Mouse (Mus musculus) liver, embryonic 11.5 days (tissue): ENCODE measurements around the gene B3galt2. TPM values are rescaled to one million over a fixed set of nuclear protein-coding genes. Genes with fewer than 3 reads are reported as not detected.
A peak's percentile ranks its signal among the peaks of the same experiment; 100 is the strongest.

ENCODE experiments used
- ATAC-seq: fragments of 200-750 bp; cut with Nextera tagmentation; replicated peaks from 2 replicates; pipeline ENCODE4 v1.8.0; 2017; ENCODE audit warnings: moderate number of reproducible peaks, mild to moderate bottlenecking, moderate TSS enrichment, moderate library complexity; ENCODE audit not compliant: low FRiP score
- DNase-seq: peaks from one replicate; pipeline ENCODE4 v3.0.0-alpha.2; 2017; ENCODE audit warnings: low spot score
- H3K27ac ChIP-seq: fragments of 300-500 bp; sonication (generic); 2 replicates; pipeline ENCODE4 v1.5.1; 2014; ENCODE audit warnings: mild to moderate bottlenecking, low read depth, low read length, control low read depth
- H3K27me3 ChIP-seq: fragments of 300-500 bp; sonication (generic); replicated peaks from 2 replicates; pipeline ENCODE4 v1.6.1; 2014; ENCODE audit warnings: low read length, mixed read lengths; ENCODE audit not compliant: control insufficient read depth, insufficient read depth
- H3K36me3 ChIP-seq: fragments of 300-500 bp; sonication (generic); 2 replicates; pipeline ENCODE4 v1.6.1; 2014; ENCODE audit warnings: mild to moderate bottlenecking, low read length, moderate library complexity, mixed read lengths; ENCODE audit not compliant: control insufficient read depth, insufficient read depth
- H3K4me1 ChIP-seq: fragments of 300-500 bp; sonication (generic); replicated peaks from 2 replicates; pipeline ENCODE4 v1.6.1; 2014; ENCODE audit warnings: low read length, mixed read lengths; ENCODE audit not compliant: control insufficient read depth, insufficient read depth
- H3K4me2 ChIP-seq: fragments of 300-500 bp; sonication (generic); 2 replicates; pipeline ENCODE4 v1.6.1; 2014; ENCODE audit warnings: mild to moderate bottlenecking, control low read depth, moderate library complexity
- H3K4me3 ChIP-seq: fragments of 300-500 bp; sonication (generic); 2 replicates; pipeline ENCODE4 v1.5.1; 2014; ENCODE audit warnings: low read depth, low read length, control low read depth
- H3K9ac ChIP-seq: fragments of 300-500 bp; sonication (generic); 2 replicates; pipeline ENCODE4 v1.6.1; 2014; ENCODE audit warnings: low read depth, low read length, control low read depth
- H3K9me3 ChIP-seq: fragments of 300-500 bp; sonication (generic); 2 replicates; pipeline ENCODE4 v1.6.1; 2016; ENCODE audit warnings: low read length, inconsistent platforms, mixed read lengths; ENCODE audit not compliant: control insufficient read depth
- WGBS: fragments of 180-500 bp; shearing (Covaris S2); extraction: QIAGEN DNeasy Blood & Tissue Kit; methylation state at CpG from one replicate; pipeline ENCODE4 v1.1.7; 2014; 5-methylcytosine and 5-hydroxymethylcytosine counted together
- polyA plus RNA-seq: library from polyadenylated mRNA; unstranded; fragments of >200 nt; fragmentation: Nextera tagmentation; extraction: Ambion mirVana; gene quantifications from 2 replicates; pipeline ENCODE4 v1.2.1, GENCODE M21; 2014

B3galt2 gene
- 0.25 and 0.41 TPM in 2 replicates for polyA plus RNA-seq

GRCm38 (mm10) chr1:143640650-143641407 is at the start of gene B3galt2:
B3galt2 (plus strand) TSS chr1:143640664.
- H3K4me1 ChIP-seq, result no peaks in the 10 kb centered on the region
- ATAC-seq (no peak), DNase-seq (no peak)
- no peaks in the 10 kb centered on the region for H3K36me3 ChIP-seq
- no peaks in the 10 kb centered on the region for H3K9me3 ChIP-seq
- no peak within 1 kb of the TSS for H3K4me3 ChIP-seq
- no peak within 1 kb of the TSS for H3K9ac ChIP-seq
- H3K4me2 ChIP-seq, result no peak within 1 kb of the TSS
- no peaks in the 10 kb centered on the region for H3K27me3 ChIP-seq
- no peak within 1 kb of the TSS for H3K27ac ChIP-seq
- 79% methylated on average over 15 of the region's 15 CpGs for WGBS

GRCm38 (mm10) chr1:143596864-143597263 is 43.6 kb upstream of the B3galt2 start:
- H3K9ac ChIP-seq, result no peak overlapping the region
- DNase-seq, result no peak
- H3K27me3 ChIP-seq, result no peaks in the 10 kb centered on the region
- ATAC-seq, result no peak
- H3K27ac ChIP-seq, result no peak overlapping the region
- no peak overlapping the region for H3K4me2 ChIP-seq
- H3K4me1 ChIP-seq, result no peaks in the 10 kb centered on the region
- H3K9me3 ChIP-seq, result no peaks in the 10 kb centered on the region
- WGBS, result 92% methylated on average over 2 of the region's 2 CpGs
- H3K4me3 ChIP-seq, result no peak overlapping the region
- no peaks in the 10 kb centered on the region for H3K36me3 ChIP-seq

GRCm38 (mm10) chr1:143608911-143609310 is 31.6 kb upstream of the B3galt2 start:
- H3K27ac ChIP-seq, result no peak overlapping the region
- H3K4me3 ChIP-seq, result no peak overlapping the region
- no peaks in the 10 kb centered on the region for H3K9me3 ChIP-seq
- ATAC-seq (no peak), DNase-seq (no peak)
- H3K36me3 ChIP-seq, result peaks cover 6% of the 10 kb centered on the region; the same call in 1 of the 2 replicates
- H3K4me2 ChIP-seq, result no peak overlapping the region
- H3K9ac ChIP-seq, result no peak overlapping the region
- H3K4me1 ChIP-seq, result no peaks in the 10 kb centered on the region
- no peaks in the 10 kb centered on the region for H3K27me3 ChIP-seq
- WGBS, result 80% methylated on average over 2 of the region's 2 CpGs

- no peak overlapping the region for H3K4me3 ChIP-seq
- no peak overlapping the region for H3K4me2 ChIP-seq
- no peaks in the 10 kb centered on the region for H3K4me1 ChIP-seq
- H3K9me3 ChIP-seq, result no peaks in the 10 kb centered on the region
- H3K9ac ChIP-seq, result no peak overlapping the region
- no peak for ATAC-seq
- no peak overlapping the region for H3K27ac ChIP-seq
- H3K36me3 ChIP-seq, result peaks cover 13% of the 10 kb centered on the region
- no peak for DNase-seq
- WGBS, result 88% methylated on average over 2 of the region's 2 CpGs
- H3K27me3 ChIP-seq, result no peaks in the 10 kb centered on the region
These were observed 27.6 kb upstream of the B3galt2 start for GRCm38 (mm10) chr1:143612901-143613300.

DNA sequence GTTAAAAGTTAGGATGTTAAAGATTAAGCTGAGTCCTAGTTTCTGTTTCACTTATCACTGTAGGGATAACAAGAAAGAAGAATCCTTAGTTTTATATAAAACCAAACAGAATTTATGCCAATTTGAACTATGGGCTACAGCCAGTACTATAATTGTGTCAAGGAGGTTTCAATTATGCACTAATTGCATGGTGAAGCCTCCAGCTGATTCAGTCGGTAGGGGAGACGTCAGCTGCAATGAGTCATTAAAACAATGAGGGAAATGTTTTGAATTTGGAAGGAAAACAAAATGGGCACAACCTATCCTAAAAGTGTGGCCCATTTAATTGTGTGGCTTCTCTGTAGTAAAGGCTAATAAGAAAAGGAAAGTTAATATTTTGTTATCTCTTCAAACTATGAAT is 20.7 kb upstream of the B3galt2 start:
- H3K27ac ChIP-seq, result no peak overlapping the region
- 83% methylated on average over 2 of the region's 2 CpGs for WGBS
- ATAC-seq (no peak), DNase-seq (no peak)
- H3K9ac ChIP-seq, result no peak overlapping the region
- H3K4me3 ChIP-seq, result no peak overlapping the region
- H3K4me2 ChIP-seq, result no peak overlapping the region
- H3K36me3 ChIP-seq, result peaks cover 9% of the 10 kb centered on the region
- no peaks in the 10 kb centered on the region for H3K27me3 ChIP-seq
- no peaks in the 10 kb centered on the region for H3K4me1 ChIP-seq
- no peaks in the 10 kb centered on the region for H3K9me3 ChIP-seq

DNA sequence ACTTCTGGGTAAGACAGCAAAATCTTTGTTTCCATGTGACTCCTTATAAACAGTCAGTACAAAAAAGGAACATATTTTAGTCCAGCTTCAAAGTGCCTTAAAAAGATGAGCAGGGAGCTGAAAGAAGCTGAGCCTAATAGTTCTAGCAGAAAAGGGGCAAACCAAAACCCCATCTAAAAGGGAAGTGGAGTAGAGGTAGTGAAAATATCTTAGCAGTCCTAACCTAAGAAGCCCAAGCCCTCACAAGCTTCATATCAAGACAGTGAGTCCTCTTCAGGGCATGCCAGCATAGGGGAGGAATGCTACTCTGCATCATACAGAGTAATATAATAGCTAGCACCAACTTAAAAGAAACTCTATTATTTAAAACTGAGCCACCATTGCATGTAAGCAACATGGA is 18.5 kb upstream of the B3galt2 start:
- Histone ChIP-seq H3K36me3 (peaks cover 11% of the 10 kb centered on the region), H3K27me3 (no peaks in the 10 kb centered on the region), H3K27ac (no peak overlapping the region), H3K4me2 (no peak overlapping the region), H3K9me3 (no peaks in the 10 kb centered on the region), H3K9ac (no peak overlapping the region), H3K4me1 (no peaks in the 10 kb centered on the region), H3K4me3 (no peak overlapping the region)
- ATAC-seq (no peak), DNase-seq (no peak)

- no peaks in the 10 kb centered on the region for H3K9me3 ChIP-seq
- H3K4me2 ChIP-seq, result no peak overlapping the region
- DNase-seq (no peak), ATAC-seq (no peak)
- no peaks in the 10 kb centered on the region for H3K4me1 ChIP-seq
- no peak overlapping the region for H3K4me3 ChIP-seq
- no peak overlapping the region for H3K27ac ChIP-seq
- H3K9ac ChIP-seq, result no peak overlapping the region
- H3K27me3 ChIP-seq, result no peaks in the 10 kb centered on the region
- 80% methylated on average over 1 of the region's 1 CpGs for WGBS
- H3K36me3 ChIP-seq, result peaks cover 10% of the 10 kb centered on the region
These were observed 17.8 kb upstream of the B3galt2 start for GRCm38 (mm10) chr1:143622634-143623033.

DNA sequence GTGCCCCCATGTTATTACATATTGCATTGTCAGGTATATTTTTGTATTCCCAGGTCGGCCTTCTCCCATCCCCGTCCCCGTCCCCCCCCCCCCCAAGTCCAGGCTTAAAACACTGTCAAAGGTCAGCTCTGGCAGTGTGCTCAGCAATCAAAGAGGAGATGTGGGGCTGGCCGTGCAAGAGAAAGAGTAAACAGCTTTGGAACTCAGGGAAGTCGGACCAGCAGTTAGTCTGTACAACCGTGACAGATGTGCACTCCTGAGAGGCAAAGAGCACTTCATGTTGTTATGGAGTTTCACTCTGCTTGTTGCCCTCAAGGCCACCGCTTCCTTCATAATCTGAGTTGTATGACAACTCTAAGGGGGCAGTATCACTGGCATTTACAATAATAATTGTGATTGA is 9.1 kb upstream of the B3galt2 start:
- H3K9me3 ChIP-seq, result no peaks in the 10 kb centered on the region
- H3K36me3 ChIP-seq, result peaks cover 2% of the 10 kb centered on the region
- H3K4me1 ChIP-seq, result no peaks in the 10 kb centered on the region
- H3K4me2 ChIP-seq, result no peak overlapping the region
- WGBS, result 79% methylated on average over 7 of the region's 7 CpGs
- no peak overlapping the region for H3K4me3 ChIP-seq
- DNase-seq (no peak), ATAC-seq (peak; percentile 51; the same call in 1 of the 2 replicates)
- H3K27me3 ChIP-seq, result no peaks in the 10 kb centered on the region
- H3K9ac ChIP-seq, result no peak overlapping the region
- H3K27ac ChIP-seq, result no peak overlapping the region

- Histone ChIP-seq H3K4me1 (no peaks in the 10 kb centered on the region), H3K27ac (no peak overlapping the region), H3K9ac (no peak overlapping the region), H3K9me3 (no peaks in the 10 kb centered on the region), H3K4me2 (no peak overlapping the region), H3K4me3 (no peak overlapping the region), H3K27me3 (no peaks in the 10 kb centered on the region), H3K36me3 (no peaks in the 10 kb centered on the region)
- WGBS, result 83% methylated on average over 1 of the region's 1 CpGs
- DNase-seq (no peak), ATAC-seq (no peak)
These were observed 8.1 kb upstream of the B3galt2 start for GRCm38 (mm10) chr1:143632361-143632760.
